Mouse (Mus musculus) G1E (cell line): Measurements from ENCODE around the gene Cdkal1. TPM values are rescaled to one million over a fixed set of nuclear protein-coding genes. Genes with fewer than 3 reads are reported as not detected.

Source experiments
- ATAC-seq: 2 replicates; pipeline ENCODE4 v1.8.0; 2016; ENCODE audit warnings: mild to moderate bottlenecking; ENCODE audit not compliant: insufficient number of reproducible peaks, poor library complexity, low FRiP score, severe bottlenecking; ENCODE audit errors: extremely low read depth
- DNase-seq: peaks from one replicate; pipeline ENCODE4 v3.0.0; 2012; ENCODE audit warnings: low spot score
- H3K27me3 ChIP-seq: 2 replicates; pipeline ENCODE4 v1.6.1; 2012; ENCODE audit warnings: mild to moderate bottlenecking, low read length, inconsistent platforms; ENCODE audit not compliant: insufficient read depth
- H3K36me3 ChIP-seq: replicated peaks from 2 replicates; pipeline ENCODE3; 2012; ENCODE audit warnings: mild to moderate bottlenecking, inconsistent platforms
- H3K4me1 ChIP-seq: 2 replicates; pipeline ENCODE4 v1.6.1; 2012; ENCODE audit warnings: low read depth, low read length, inconsistent platforms, mixed read lengths; ENCODE audit not compliant: insufficient read depth
- H3K4me3 ChIP-seq: 2 replicates; pipeline ENCODE4 v1.5.1; 2012; ENCODE audit warnings: low read depth, mild to moderate bottlenecking, inconsistent platforms, low read length, moderate library complexity, mixed read lengths
- H3K9me3 ChIP-seq: replicated peaks from 2 replicates; pipeline ENCODE4 v1.6.1; 2012; ENCODE audit warnings: inconsistent platforms
- CTCF ChIP-seq: IDR thresholded peaks from 2 replicates; pipeline ENCODE4 v1.5.1; 2012; ENCODE audit warnings: low read depth, low read length, inconsistent platforms, mixed read lengths
- GATA1 ChIP-seq: IDR thresholded peaks from 2 replicates; pipeline ENCODE4 v1.6.1; 2012; ENCODE audit warnings: borderline replicate concordance, low read length, inconsistent platforms, mixed read lengths
- GATA2 ChIP-seq: IDR thresholded peaks from 2 replicates; pipeline ENCODE4 v1.6.1; 2012; ENCODE audit warnings: low read depth, low read length, inconsistent platforms, borderline replicate concordance
- POLR2AphosphoS5 ChIP-seq: IDR thresholded peaks from 2 replicates; pipeline ENCODE4 v1.6.1; 2012; ENCODE audit warnings: low read depth, low read length, inconsistent platforms; ENCODE audit not compliant: insufficient replicate concordance
- TAL1 ChIP-seq: conservative IDR thresholded peaks from 2 replicates; pipeline ENCODE4 v1.6.1; 2012; ENCODE audit warnings: low read depth, low read length, inconsistent platforms, mixed read lengths
- polyA plus RNA-seq: library from polyadenylated mRNA; stranded (reverse); fragments of >175 nt; gene quantifications from 2 replicates; pipeline ENCODE4 v1.2.3, GENCODE M21; 2012
- total RNA-seq, 2 experiments: library from RNA; stranded (forward) in 1 of 2; stranded (reverse) in 1 of 2; fragments of 200-1000 nt in 1 of 2; fragments of >200 nt in 1 of 2; fragmentation: Nextera tagmentation in 1 of 2; gene quantifications; 2 replicates each; pipeline ENCODE4 v1.2.3; 2014 to 2017

The Cdkal1 gene
- total and polyA plus RNA-seq, 3 experiments: 0.98 to 53.9 (median 35.6) TPM

DNA sequence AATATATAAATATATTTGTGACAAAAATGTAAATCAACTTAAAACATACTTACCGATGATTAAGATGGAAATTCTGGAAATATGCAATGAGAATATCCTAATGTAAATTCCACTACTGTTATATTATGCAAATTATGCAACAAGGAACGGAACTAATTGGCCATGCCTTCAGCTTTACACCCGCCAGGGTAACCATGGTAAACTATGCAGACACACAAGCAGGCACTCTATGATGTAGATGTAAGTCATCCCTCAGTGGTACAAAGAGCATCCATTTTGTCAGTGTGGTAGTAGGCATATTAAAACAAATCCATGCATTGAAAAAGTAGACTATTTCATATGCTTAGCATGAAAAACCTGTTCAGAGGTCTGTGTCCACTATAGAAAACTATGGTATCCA lies 276.9 kb downstream of the Cdkal1 start:
- ATAC-seq (no peak), DNase-seq (no peak)
- no peaks in the 10 kb centered on the region for H3K4me1 ChIP-seq
- no peak overlapping the region for H3K4me3 ChIP-seq
- no peaks in the 10 kb centered on the region for H3K27me3 ChIP-seq
- peaks cover 2% of the 10 kb centered on the region; the same call in 1 of the 2 replicates for H3K9me3 ChIP-seq
- TF ChIP-seq GATA2 (no peak), GATA1 (no peak), TAL1 (no peak), CTCF (no peak), POLR2AphosphoS5 (no peak)
- peaks cover 4% of the 10 kb centered on the region for H3K36me3 ChIP-seq

DNA sequence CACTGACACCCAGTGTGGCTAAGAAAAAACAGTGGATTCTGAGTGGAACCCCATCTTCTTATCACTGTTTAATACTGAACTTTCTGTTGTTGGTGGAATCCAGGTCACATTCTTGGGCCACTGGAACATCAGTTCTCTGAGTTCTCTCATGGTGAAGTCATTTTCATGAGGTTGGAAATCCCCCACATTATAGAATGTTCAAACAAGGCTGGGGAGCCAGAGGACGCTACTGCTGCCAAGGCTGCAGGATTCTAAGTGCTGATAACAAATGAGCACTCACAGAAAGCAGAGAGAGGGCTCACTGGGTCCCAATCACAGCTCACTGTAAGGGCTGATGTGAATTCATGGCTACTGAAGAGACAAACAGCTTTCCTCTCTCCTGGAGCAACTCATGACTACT lies 280.7 kb downstream of the Cdkal1 start:
- no peaks in the 10 kb centered on the region for H3K4me1 ChIP-seq
- peaks cover 2% of the 10 kb centered on the region; the same call in 1 of the 2 replicates for H3K9me3 ChIP-seq
- H3K27me3 ChIP-seq: no peaks in the 10 kb centered on the region
- ATAC-seq (no peak), DNase-seq (no peak)
- no peak overlapping the region for H3K4me3 ChIP-seq
- no peak for TF ChIP-seq CTCF
- no peak for TF ChIP-seq TAL1
- no peak for TF ChIP-seq GATA2
- no peak for TF ChIP-seq GATA1
- TF ChIP-seq POLR2AphosphoS5: no peak
- H3K36me3 ChIP-seq: peaks cover 5% of the 10 kb centered on the region

DNA sequence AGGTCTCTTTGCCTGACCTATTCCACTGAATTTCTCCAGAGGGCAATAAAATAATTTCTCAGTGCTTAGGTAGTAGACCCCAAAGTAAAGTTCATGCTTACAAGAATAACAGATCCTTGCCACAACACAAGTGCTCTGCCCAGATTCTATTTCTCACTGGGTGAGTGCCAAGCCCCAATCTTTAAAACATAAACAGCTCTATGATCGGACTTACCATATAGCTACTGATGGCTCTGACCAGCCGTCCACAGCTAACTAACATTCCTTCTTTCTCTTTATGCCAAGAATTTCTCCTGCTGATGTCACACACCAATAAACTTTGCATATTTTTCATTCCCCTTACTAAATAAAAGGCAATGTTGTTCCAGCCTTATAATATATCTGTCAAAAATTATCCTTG lies 283.0 kb downstream of the Cdkal1 start:
- no peak overlapping the region for H3K4me3 ChIP-seq
- DNase-seq (no peak), ATAC-seq (no peak)
- peaks cover 2% of the 10 kb centered on the region; the same call in 1 of the 2 replicates for H3K9me3 ChIP-seq
- TF ChIP-seq POLR2AphosphoS5 (no peak), CTCF (no peak), TAL1 (no peak), GATA2 (no peak), GATA1 (no peak)
- no peaks in the 10 kb centered on the region for H3K27me3 ChIP-seq
- H3K36me3 ChIP-seq: peaks cover 5% of the 10 kb centered on the region
- H3K4me1 ChIP-seq: no peaks in the 10 kb centered on the region

DNA sequence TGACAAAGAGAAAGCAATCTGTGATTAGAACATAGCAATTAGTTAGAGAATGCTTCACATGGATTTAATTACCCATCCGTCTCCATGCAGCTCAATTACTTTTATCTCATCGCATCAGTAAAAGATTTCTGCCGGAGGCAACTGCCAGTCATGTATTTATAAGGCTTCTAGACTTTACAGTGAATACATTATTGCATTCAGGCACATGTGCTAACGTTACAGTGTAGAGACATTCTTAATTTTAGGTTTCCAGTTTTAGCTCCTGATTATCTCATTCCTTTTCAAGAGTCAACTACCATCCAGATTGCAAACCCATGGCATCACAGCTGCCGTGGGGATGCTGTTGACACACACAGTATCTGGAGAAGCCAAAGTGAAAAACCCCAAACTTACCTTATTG lies 289.8 kb downstream of the Cdkal1 start:
- TF ChIP-seq GATA1: no peak
- TF ChIP-seq CTCF: no peak
- TF ChIP-seq TAL1: no peak
- TF ChIP-seq POLR2AphosphoS5: no peak
- no peak for TF ChIP-seq GATA2
- Histone ChIP-seq H3K9me3 (no peaks in the 10 kb centered on the region), H3K4me3 (no peak overlapping the region), H3K36me3 (no peaks in the 10 kb centered on the region), H3K27me3 (no peaks in the 10 kb centered on the region), H3K4me1 (no peaks in the 10 kb centered on the region)
- ATAC-seq (no peak), DNase-seq (no peak)

DNA sequence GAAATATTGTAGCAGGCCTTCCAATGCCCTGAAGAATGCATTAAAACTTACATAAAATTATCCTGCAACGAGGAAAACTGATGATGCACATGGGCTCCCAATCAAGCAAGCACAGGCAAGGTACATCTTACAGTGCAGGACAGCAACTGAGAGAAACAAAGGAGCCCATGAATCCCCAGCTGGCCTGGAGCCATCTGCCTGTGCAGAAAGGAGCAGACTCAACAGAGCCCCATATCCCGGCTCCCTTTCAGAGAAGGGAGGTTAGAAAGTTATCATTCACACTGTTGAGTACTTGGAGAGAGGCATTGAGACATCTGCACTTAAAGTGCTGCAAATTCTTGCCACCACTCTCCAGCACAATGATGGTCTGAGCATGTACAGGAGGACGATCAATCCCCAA lies 296.3 kb downstream of the Cdkal1 start:
- TF ChIP-seq POLR2AphosphoS5: no peak
- TF ChIP-seq GATA2: no peak
- TF ChIP-seq TAL1: no peak
- TF ChIP-seq GATA1: no peak
- TF ChIP-seq CTCF: no peak
- no peak for DNase-seq
- Histone ChIP-seq H3K4me1 (no peaks in the 10 kb centered on the region), H3K9me3 (no peaks in the 10 kb centered on the region), H3K27me3 (no peaks in the 10 kb centered on the region), H3K4me3 (no peak overlapping the region), H3K36me3 (peaks cover 2% of the 10 kb centered on the region)
- no peak for ATAC-seq

DNA sequence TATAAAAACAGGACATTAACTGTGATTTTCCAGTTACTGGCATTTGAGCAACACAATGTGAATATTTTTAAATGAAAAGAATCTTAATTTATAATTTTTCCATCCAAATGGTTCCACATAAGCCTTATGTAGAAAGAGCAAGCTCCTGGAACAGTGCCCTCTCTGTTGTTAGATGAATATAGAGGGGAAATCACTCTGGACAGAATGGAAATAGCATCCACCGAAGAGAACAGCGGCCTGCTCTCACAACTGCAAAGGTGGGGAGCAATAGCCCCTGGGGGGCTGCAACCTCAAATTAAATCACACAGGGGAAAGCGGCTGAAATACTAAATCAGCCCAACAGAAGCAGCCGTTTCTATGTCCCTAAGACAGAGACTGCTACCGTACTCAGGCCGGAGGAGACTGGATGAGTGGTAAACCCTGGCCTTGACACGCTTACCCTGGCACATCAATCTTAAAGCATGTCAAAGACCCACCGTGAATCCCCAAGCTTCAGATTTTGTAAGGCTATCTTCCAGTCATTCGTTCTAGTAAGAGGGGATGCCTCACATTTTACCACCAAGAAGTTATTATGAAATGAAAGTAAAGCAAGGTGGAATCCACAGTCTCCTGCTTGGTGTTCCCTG lies 300.2 kb downstream of the Cdkal1 start:
- ATAC-seq (no peak), DNase-seq (no peak)
- no peak overlapping the region for H3K4me3 ChIP-seq
- H3K9me3 ChIP-seq: no peaks in the 10 kb centered on the region
- H3K27me3 ChIP-seq: no peaks in the 10 kb centered on the region
- H3K4me1 ChIP-seq: no peaks in the 10 kb centered on the region
- TF ChIP-seq GATA1 (no peak), GATA2 (no peak), TAL1 (no peak), POLR2AphosphoS5 (no peak), CTCF (no peak)
- H3K36me3 ChIP-seq: peaks cover 12% of the 10 kb centered on the region
